Comparison of ENCODE assay signal across 10 mouse cellular contexts in the genomic region with DNA sequence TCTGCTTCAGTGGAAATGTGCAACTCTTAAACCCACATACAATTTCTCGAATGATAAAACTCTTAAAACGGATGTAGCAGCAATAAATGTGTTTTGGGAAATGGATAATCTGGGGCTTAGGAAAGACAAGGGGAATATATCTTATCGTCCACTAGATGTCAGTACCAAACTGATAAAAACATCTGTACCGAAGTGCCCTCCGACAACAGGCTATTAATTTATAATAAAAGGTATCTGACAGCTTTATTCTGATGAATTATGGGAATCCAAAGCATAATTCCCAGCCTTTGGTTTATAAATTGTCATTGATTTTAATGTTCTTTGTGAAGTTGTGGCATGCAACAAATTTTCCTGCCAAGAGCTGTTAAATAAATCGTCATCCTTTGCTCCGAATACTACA.
DNase-seq lines count a peak whose midpoint lies in the region; ATAC-seq lines count a peak whose summit lies in the region.
"Had no signal": no experiment of that assay in that cellular context is flagged by ENCODE, and none has a peak within 500 bp of the region (broad histone marks: within the 10 kb centered on the region; RNA-seq: fewer than 3 reads in every experiment).

No protein-coding gene starts in this region.

- H3K36me3 ChIP-seq in hindbrain, embryonic 11.5 days (ENCODE audit: control insufficient read depth, insufficient read depth, low read length): no peaks in the 10 kb centered on the region
- no peaks in the 10 kb centered on the region for H3K36me3 ChIP-seq in hindbrain, embryonic 10.5 days
- H3K36me3 ChIP-seq in midbrain, embryonic 16.5 days (ENCODE audit: control insufficient read depth, insufficient read depth, low read length): no peaks in the 10 kb centered on the region
- H3K36me3 ChIP-seq in midbrain, embryonic 10.5 days: no peaks in the 10 kb centered on the region

- H3K4me2 ChIP-seq in hindbrain, embryonic 11.5 days (replicated peaks; ENCODE audit: low read depth, low read length): no peak overlapping the region
- no peak overlapping the region for H3K4me2 ChIP-seq in midbrain, embryonic 16.5 days (ENCODE audit: low read length)

- H3K27me3 ChIP-seq in hindbrain, embryonic 11.5 days (ENCODE audit: control insufficient read depth, insufficient read depth, low read length): no peaks in the 10 kb centered on the region
- peaks cover 14% of the 10 kb centered on the region for H3K27me3 ChIP-seq in hindbrain, embryonic 10.5 days (ENCODE audit: insufficient read depth, poor library complexity, severe bottlenecking)
- H3K27me3 ChIP-seq in midbrain, embryonic 16.5 days (ENCODE audit: control insufficient read depth, insufficient read depth, low read depth, low read length): no peaks in the 10 kb centered on the region
- peaks cover 8% of the 10 kb centered on the region; the same call in 1 of the 2 replicates for H3K27me3 ChIP-seq in midbrain, embryonic 10.5 days (ENCODE audit: low read depth, poor library complexity, severe bottlenecking)
- H3K27me3 ChIP-seq: megakaryocyte, embryonic 14.5 days had no signal

- H3K27ac ChIP-seq in hindbrain, embryonic 11.5 days (ENCODE audit: low read depth, low read length): no peak overlapping the region
- H3K27ac ChIP-seq in hindbrain, embryonic 10.5 days: no peak overlapping the region
- no peak overlapping the region for H3K27ac ChIP-seq in midbrain, embryonic 16.5 days (ENCODE audit: low read length)
- no peak overlapping the region for H3K27ac ChIP-seq in midbrain, embryonic 10.5 days (replicated peaks)

- 57% methylated on average over 7 of the region's 7 CpGs for WGBS in hindbrain, embryonic 11.5 days
- 61% methylated on average over 7 of the region's 7 CpGs for WGBS in hindbrain, embryonic 10.5 days
- WGBS in midbrain, embryonic 16.5 days: 37% methylated on average over 7 of the region's 7 CpGs
- WGBS in midbrain, embryonic 10.5 days: 62% methylated on average over 7 of the region's 7 CpGs

- peak; percentile 36 for DNase-seq in hindbrain, embryonic 11.5 days (ENCODE audit: low spot score)
- DNase-seq in hindbrain, embryonic 10.5 days (ENCODE audit: low spot score): no peak
- no peak for DNase-seq in midbrain, embryonic 10.5 days (ENCODE audit: low spot score)
- DNase-seq in fibroblast of lung, adult 2 months (ENCODE audit: low read depth): peak; percentile 23
- no peak for DNase-seq in adrenal gland, adult 18-20 months (ENCODE audit: low spot score in 2 of 2)
- DNase-seq in gastrocnemius, postnatal 14 days: no peak
- DNase-seq in gastrocnemius, postnatal 4 days (ENCODE audit: low spot score in 2 of 2): no peak
- DNase-seq: right cerebral cortex, postnatal 14 days had no signal

- ATAC-seq in hindbrain, embryonic 11.5 days (ENCODE audit: low FRiP score): no peak
- ATAC-seq in midbrain, embryonic 16.5 days: 0 out of 2 replicates have a peak, but pooled peaks have one; percentile 56

- H3K9me3 ChIP-seq in hindbrain, embryonic 11.5 days (ENCODE audit: control insufficient read depth, low read length): no peaks in the 10 kb centered on the region
- no peaks in the 10 kb centered on the region for H3K9me3 ChIP-seq in hindbrain, embryonic 10.5 days
- no peaks in the 10 kb centered on the region for H3K9me3 ChIP-seq in midbrain, embryonic 16.5 days (replicated peaks; ENCODE audit: control insufficient read depth, low read length, poor library complexity, severe bottlenecking)
- H3K9me3 ChIP-seq in midbrain, embryonic 10.5 days (replicated peaks): no peaks in the 10 kb centered on the region
- H3K9me3 ChIP-seq: megakaryocyte, embryonic 14.5 days had no signal

- intact Hi-C loops in gastrocnemius, postnatal 14 days (cut with DNase I; ENCODE audit: low total_unique reads): no loop called here

- no peak overlapping the region for H3K9ac ChIP-seq in hindbrain, embryonic 11.5 days (ENCODE audit: low read depth, low read length)
- H3K9ac ChIP-seq in midbrain, embryonic 16.5 days (ENCODE audit: low read depth, low read length): no peak overlapping the region

- H3K4me3 ChIP-seq in hindbrain, embryonic 11.5 days (ENCODE audit: low read depth, low read length): no peak overlapping the region
- H3K4me3 ChIP-seq in hindbrain, embryonic 10.5 days: no peak overlapping the region
- no peak overlapping the region for H3K4me3 ChIP-seq in midbrain, embryonic 16.5 days (ENCODE audit: low read depth, low read length)
- no peak overlapping the region for H3K4me3 ChIP-seq in midbrain, embryonic 10.5 days
- H3K4me3 ChIP-seq: megakaryocyte, embryonic 14.5 days had no signal

- H3K4me1 ChIP-seq in hindbrain, embryonic 11.5 days (replicated peaks; ENCODE audit: control insufficient read depth, insufficient read depth, low read length): no peaks in the 10 kb centered on the region; the same call in 1 of the 2 replicates
- H3K4me1 ChIP-seq in hindbrain, embryonic 10.5 days (replicated peaks): peaks cover 6% of the 10 kb centered on the region
- peaks cover 8% of the 10 kb centered on the region; the same call in 1 of the 2 replicates for H3K4me1 ChIP-seq in midbrain, embryonic 16.5 days (ENCODE audit: control insufficient read depth, insufficient read depth, low read length)
- H3K4me1 ChIP-seq in midbrain, embryonic 10.5 days: peaks cover 5% of the 10 kb centered on the region
- H3K4me1 ChIP-seq: megakaryocyte, embryonic 14.5 days had no signal

Comparison
In these comparisons a context has a peak if more than half of its experiments do, and no peak if none do; other contexts are left out.
1. DNase-seq: peak in hindbrain, embryonic 11.5 days (single experiment) and fibroblast of lung, adult 2 months (single experiment); none in hindbrain, embryonic 10.5 days (single experiment), midbrain, embryonic 10.5 days (single experiment), adrenal gland, adult 18-20 months (0 of 2), gastrocnemius, postnatal 14 days (single experiment) and gastrocnemius, postnatal 4 days (0 of 2).